Mouse (Mus musculus): ENCODE results near the gene Nudt15. TPM values are rescaled to one million over a fixed set of nuclear protein-coding genes. Genes with fewer than 3 reads are reported as not detected.

The Nudt15 gene
- polyA plus RNA-seq, 3 experiments from 2014 or later = 2.0 to 4.4 (median 4.1) TPM

DNA sequence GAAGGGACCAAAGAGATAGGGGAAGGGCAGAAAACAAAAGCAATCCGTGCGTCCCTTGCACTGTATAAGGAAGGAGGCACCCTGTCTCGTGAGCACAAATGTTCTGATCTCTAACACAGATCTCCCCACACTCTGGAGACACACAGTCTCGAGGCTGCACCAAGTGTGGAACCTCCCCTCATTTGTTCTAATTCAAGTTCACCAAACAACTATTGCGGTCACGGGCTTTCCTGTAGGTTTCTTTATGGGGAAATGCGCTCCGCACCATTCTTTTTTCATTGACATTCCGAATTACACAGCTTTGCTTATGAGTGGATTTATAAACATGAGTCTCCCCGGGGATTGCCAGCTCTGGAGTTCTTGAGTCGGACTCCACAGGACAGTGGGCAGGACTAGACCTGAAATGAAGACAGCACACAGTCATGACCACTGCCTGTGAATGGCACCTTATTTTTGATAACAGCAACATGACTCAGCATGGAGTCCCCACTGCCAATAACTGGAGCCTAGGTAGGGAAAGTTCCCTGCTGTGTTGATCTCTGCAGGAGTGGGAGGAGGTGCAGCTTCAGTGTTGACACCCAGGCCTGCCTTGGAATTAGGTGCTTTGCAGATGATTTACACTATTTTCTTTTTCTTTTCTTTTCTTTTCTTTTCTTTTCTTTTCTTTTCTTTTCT, 40.2 kb downstream of the Nudt15 start:
- ATAC-seq = peak; percentile 18

DNA sequence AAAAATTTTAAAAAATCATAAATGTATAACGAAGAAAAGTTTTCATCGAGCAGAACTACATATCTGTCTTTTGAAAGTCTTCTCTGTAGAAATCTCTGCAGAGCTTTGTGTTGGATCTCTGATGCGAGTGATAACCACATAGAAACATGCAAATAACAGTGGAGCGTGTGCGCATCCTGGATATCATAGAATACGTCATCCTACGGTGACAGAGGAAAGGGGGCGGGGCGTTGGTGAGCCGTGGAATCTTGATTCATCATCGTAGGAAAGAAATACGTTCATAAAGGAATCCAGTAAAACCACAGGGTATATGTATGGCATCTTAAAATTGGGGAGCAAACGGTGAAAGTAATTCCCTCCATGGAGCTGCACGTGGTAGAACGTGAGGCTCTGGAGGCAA, 40.8 kb downstream of the Nudt15 start:
- ATAC-seq = peak; percentile 53

GRCm38 (mm10) chr14:73506283-73506682, 41.8 kb downstream of the Nudt15 start:
- ATAC-seq = no peak

GRCm38 (mm10) chr14:73503237-73503933, 44.7 kb downstream of the Nudt15 start:
- ATAC-seq = no peak

- no peak for ATAC-seq
Measured at GRCm38 (mm10) chr14:73502591-73503184, 45.4 kb downstream of the Nudt15 start.

- no peak for ATAC-seq
Measured at GRCm38 (mm10) chr14:73501721-73502120, 46.3 kb downstream of the Nudt15 start.

- ATAC-seq = no peak
Measured at GRCm38 (mm10) chr14:73501283-73501682, 46.8 kb downstream of the Nudt15 start.

GRCm38 (mm10) chr14:73495753-73496152, 52.3 kb downstream of the Nudt15 start:
- ATAC-seq = no peak

GRCm38 (mm10) chr14:73494122-73494521, 53.9 kb downstream of the Nudt15 start:
- ATAC-seq = no peak

GRCm38 (mm10) chr14:73493356-73493755, 54.7 kb downstream of the Nudt15 start:
- no peak for ATAC-seq

GRCm38 (mm10) chr14:73486641-73487040, 61.4 kb downstream of the Nudt15 start:
- no peak for ATAC-seq

DNA sequence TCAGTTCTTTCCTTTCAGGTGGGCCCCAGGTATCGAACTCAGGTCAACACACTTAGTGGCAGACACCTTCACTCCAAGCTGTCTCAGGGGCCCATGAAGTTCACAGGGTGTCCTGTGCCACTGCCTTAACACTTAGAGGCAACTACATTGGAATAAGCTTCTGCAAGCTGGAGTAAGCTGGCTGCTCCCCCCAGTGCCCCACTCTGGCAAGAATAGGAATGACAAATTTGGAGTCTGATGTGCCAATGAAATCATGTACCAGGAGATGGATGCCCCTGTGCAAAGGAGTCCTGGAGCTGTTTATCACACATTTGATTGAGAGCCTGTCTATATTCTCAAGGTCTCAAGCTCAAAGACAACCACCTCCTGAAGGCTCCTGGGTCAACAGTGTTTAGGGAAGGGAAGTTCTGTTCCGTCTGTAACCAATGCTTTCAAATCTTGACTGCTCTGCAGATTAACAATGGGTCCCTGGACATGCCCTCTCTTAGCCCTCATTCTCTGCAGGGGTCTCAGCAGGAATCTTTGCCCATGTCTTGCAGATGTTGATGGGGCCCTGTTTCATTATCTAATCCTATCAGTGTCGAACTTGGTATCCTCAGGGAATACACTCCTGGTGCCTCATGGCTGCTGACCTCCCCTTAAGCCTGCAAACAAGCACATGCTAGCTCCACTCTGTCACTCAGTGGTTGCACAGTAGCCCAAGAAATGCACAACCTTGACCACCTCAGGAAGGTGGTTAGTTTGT, 63.5 kb downstream of the Nudt15 start:
- ATAC-seq = no peak

DNA sequence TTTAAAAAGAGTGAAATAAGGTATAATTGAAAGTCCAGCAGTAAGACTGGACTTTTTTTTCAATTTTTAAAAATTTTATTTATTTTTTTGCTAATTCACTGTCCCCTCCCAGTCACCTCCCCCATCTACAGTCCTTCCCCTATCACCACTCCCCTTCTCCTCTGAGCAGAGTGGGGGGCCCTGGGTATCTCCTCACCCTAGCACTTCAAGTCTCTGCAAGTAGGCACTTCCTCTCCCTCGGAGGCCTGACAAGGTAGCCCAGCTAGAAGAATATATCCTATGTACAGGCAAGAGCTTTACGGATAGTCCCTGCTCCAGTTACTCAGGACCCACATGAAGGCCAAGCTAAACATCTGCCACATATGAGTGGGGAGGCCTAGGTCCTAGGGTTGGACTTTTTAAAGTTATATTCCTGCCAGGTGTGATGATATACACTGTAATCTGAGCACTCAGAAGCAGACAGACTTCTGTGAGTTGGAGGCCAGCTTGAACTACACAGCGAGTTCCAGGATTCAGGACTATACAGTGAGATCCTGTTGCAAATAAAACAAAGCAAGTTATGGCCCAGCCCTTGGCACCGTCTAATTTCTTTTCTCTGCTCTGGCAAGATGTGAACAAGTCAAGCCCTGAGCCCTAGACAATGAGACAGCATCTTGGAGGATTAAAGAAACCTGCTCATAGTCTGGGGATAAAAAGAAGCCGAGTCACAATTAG, 64.4 kb downstream of the Nudt15 start:
- ATAC-seq = no peak

DNA sequence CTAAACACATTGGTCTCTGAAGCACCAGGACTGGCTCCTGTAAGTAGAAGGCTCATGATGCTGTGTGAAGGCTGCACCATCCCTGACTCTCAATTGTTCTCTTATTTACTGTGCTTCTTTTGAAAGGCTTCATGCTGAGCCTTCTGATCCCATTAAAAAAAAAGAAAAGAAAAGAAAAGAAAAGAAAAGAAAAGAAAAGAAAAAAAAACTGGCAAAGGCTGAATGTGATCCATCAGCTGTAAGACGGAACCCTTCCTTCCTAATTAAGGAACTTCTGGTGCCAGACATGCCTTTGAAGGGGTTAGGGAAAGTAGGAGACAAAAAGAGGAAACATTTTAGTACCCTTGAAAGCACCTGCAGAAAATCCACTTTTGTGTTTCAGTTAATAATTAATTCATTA, 68.3 kb downstream of the Nudt15 start:
- ATAC-seq = no peak

DNA sequence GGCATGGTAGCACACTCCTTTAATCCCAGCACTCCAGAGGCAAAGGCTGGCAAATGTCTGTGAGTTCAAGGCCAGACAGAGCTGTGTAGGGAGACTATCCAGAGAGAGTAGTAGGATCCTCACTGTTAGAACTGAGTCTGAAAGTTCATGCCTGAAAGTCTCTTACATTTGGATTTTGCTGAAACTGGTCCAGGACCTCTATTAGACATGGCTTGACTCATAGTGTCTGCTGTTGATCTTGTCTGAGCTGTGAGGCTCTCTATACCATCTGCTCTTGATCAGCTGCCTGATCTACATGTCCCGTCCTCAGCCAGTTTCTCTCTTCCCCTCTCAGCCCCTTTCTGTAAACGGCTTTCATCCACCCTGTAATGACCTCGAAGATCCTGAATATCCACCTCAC, 69.7 kb downstream of the Nudt15 start:
- ATAC-seq = no peak

GRCm38 (mm10) chr14:73477077-73477476, 71.0 kb downstream of the Nudt15 start:
- ATAC-seq = no peak

DNA sequence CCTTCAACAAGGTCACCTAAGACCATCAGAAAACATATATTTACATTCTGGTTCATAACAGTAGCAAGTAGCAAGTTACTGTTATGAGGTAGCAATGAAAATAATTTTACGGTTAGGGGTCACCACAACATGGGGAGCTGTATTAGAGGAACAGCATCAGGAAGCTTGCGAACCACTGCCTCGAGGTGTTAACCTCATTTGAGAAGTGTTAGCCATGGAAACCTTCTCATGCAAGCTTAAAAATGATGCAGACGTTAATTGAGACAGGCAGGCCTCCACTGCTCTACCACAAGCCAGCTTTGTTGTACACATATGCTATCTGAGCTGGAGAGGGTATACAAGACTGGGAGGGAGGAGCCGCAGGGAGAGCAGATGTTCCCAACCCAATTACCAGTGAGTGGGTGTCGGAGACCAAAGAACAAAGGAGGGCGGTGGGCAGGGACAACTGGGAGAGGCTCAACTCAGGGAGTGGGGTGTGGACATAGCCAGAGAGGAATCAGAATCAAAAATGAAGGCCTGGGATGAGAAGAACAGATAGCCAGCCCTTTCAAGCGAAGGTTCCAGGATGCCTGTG, 71.6 kb downstream of the Nudt15 start:
- ATAC-seq = no peak

DNA sequence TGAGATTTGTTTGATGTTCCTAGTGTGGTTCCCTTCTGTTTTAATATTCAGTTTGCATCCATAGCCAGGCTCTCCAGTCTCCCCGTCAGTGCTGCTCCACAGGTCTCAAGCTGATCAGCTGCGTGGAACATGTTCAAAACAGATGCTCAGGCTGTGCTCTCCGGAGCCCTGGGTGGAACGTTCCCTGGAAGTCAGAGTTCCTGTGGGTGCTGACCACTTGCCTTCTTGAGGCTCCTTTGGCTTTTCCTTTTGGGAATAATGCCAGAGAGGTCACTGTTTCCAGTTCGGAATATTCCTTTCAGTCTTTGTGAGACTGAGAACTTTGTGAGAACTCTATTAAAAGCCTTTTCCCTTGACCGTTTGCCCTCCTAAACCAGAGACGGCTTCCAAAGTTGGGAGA, 72.5 kb downstream of the Nudt15 start:
- no peak for ATAC-seq

GRCm38 (mm10) chr14:73474636-73475093, 73.4 kb downstream of the Nudt15 start:
- ATAC-seq = peak; percentile 86

GRCm38 (mm10) chr14:73473670-73474460, 74.2 kb downstream of the Nudt15 start:
- no peak for ATAC-seq

- no peak for ATAC-seq
Measured at GRCm38 (mm10) chr14:73472205-73472604, 75.8 kb downstream of the Nudt15 start.

Data from inflammation-experienced regulatory T-cells, adult 6 months (primary cell).